Mouse (Mus musculus): ENCODE data around the gene Olfr790.

The Olfr790 gene

GRCm38 (mm10) chr10:129498192-129498591, at the start of gene Olfr790:
Gene Olfr790, plus strand, starts transcription at chr10:129498492.
- DNase-seq (ENCODE audit: low spot score), result no peak

DNA sequence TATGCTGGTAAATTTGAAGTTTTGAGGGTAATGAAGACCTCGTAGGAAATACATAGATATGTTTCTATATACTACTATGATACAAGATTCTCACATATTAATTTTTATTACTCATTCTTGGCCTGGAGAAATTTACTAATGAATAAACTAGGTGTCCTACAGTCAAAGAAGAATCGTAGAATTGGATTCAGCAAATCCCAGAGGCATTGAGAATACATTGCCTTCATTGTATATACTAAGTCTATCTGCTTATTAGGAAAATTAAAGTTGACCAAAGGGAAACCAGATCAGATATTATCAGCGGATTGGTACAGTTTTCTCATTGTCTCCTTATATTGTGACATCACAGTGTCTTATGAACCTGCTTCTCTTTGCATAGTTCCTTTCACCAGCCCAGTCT, 36.7 kb upstream of the Olfr790 start, which contains the start of gene Olfr787:
Olfr787 (plus strand) TSS at position 301 of the 400 bp plus-strand sequence.
- no peak for DNase-seq (ENCODE audit: low spot score)

DNA sequence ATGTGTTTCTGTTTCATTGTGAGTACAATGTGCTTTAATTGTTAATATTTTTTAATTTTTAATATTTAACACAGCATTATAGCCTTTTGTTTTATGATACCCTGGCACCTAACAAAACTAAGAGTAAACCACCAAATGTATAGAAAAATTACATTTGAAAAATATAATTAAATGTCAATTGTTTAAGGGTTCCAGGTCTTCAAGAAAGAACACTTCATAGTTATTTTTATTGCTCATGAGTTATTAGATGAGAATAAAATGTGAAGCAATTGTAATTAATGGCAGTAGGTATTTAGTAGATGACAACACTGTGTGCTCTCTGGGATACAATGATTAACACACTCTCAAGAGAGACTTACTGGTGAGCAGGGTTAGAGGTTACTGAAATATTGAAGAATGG, 27.6 kb upstream of the Olfr790 start, which contains the start of gene Olfr788:
Olfr788 (plus strand) TSS at position 301 of the 400 bp plus-strand sequence.
- DNase-seq (ENCODE audit: low spot score), result no peak

DNA sequence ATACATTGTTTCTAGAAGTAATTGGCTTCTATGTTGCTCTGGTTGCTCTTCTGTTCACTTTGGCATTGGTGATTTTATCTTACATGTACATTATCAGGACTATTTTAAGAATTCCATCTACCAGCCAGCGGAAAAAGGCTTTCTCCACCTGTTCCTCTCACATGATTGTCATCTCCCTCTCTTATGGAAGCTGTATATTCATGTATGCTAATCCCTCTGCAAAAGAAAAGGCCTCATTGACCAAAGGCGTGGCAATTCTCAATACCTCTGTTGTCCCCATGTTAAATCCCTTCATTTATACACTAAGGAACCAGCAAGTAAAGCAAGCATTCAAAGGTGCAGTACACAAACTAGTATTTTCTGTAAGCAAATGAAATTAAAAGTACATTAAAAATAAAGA, 25.0 kb upstream of the Olfr790 start:
- DNase-seq (ENCODE audit: low spot score), result no peak

DNA sequence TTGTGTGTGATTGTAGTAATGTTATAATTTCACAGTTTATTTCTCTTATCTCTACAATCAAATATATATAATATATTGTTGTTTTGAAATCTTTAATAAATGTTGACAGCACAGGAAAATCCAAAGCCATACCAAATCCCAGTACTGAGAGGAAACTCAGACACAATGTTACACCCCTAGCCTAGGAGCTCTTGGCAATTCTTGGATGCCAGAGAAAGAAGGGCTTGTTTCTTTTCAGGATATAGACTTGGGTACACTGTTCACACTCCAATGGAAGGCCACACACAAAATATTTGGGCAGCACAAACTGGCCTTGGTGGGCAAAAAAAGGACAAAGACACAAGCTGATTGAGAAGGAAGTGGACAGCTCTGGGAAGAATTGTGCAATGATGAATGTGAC, 24.6 kb upstream of the Olfr790 start:
- no peak for DNase-seq (ENCODE audit: low spot score)

- no peak for DNase-seq (ENCODE audit: low spot score)
Measured at GRCm38 (mm10) chr10:129484452-129484851, 13.8 kb upstream of the Olfr790 start, which contains the start of gene Olfr789. Gene Olfr789, plus strand, starts transcription at chr10:129484752.

DNA sequence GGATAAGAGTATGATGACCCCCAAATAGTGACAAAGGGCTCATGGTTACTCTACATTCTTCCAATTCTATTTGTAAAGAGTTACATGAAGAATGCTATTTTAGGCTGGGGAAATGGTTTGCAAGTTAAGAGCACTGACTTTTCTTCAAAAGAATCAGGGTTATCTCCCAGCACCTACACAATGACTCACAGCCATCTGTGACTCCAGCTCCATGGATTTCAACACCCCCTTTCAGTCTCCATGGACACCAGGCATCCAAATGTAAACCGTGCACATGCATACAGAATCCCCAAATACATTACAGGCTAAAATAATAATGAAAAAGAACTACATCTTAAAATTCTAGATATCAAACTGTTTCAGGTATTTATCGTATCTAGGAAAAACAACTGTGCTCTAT, 8.2 kb upstream of the Olfr790 start:
- DNase-seq (ENCODE audit: low spot score), result no peak

- DNase-seq (ENCODE audit: low spot score), result no peak
Measured at GRCm38 (mm10) chr10:129521492-129521891, 23.2 kb downstream of the Olfr790 start, which contains the start of gene Olfr791. Gene Olfr791, plus strand, starts transcription at chr10:129521792.

GRCm38 (mm10) chr10:129538862-129539261, 40.6 kb downstream of the Olfr790 start, which contains the start of gene Olfr792:
Gene Olfr792, plus strand, starts transcription at chr10:129539162.
- DNase-seq (ENCODE audit: low spot score), result no peak

- no peak for DNase-seq (ENCODE audit: low spot score)
Measured at GRCm38 (mm10) chr10:129549354-129549753, 51.1 kb downstream of the Olfr790 start.
